In the genomic region with DNA sequence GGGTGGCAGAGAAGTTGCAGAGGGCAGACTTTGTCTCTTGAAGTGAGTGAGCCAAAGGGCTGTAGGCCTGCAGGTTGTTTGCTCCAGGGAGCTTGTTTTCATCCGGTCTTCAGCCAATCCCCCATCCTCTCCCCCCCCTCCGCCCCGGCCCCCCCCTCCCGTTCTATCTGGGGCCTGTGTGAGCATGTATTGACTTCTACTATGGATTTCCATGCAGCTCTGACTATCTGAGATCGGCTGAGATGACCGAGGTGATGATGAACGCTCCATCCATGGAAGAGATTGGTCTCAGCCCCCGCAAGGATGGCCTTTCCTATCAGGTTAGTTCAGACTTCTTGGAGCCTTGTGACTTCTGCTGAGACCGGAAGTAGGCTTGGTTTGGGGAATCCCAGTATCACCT, we compare ENCODE assay signal across 10 mouse cellular contexts. TPM values are rescaled to one million over a fixed set of nuclear protein-coding genes. Genes with fewer than 3 reads are reported as not detected.
DNase-seq lines count a peak whose midpoint lies in the region; ATAC-seq and TF ChIP-seq lines count a peak whose summit lies in the region.
"Had no signal": no experiment of that assay in that cellular context is flagged by ENCODE, and none has a peak within 500 bp of the region (broad histone marks: within the 10 kb centered on the region; RNA-seq: fewer than 3 reads in every experiment).

No protein-coding gene starts in this region.

- TF ChIP-seq CTCF in lung, adult 2 months (IDR thresholded peaks at IDR 0.05; ENCODE audit: insufficient read depth, low read length): no peak

- peaks cover 10% of the 10 kb centered on the region for H3K4me1 ChIP-seq in lung, adult 2 months (ENCODE audit: control insufficient read depth, insufficient read depth, low read length)
- peaks cover 68% of the 10 kb centered on the region for H3K4me1 ChIP-seq in forebrain, embryonic 16.5 days (replicated peaks; ENCODE audit: control insufficient read depth, insufficient read depth, low read length)
- H3K4me1 ChIP-seq in intestine, embryonic 15.5 days (replicated peaks): peaks cover 26% of the 10 kb centered on the region
- H3K4me1 ChIP-seq in neural tube, embryonic 14.5 days (ENCODE audit: control insufficient read depth, insufficient read depth, low read length): peaks cover 67% of the 10 kb centered on the region

- no peaks in the 10 kb centered on the region for H3K27me3 ChIP-seq in forebrain, embryonic 16.5 days (replicated peaks; ENCODE audit: control insufficient read depth, insufficient read depth, low read length)
- no peaks in the 10 kb centered on the region for H3K27me3 ChIP-seq in intestine, embryonic 15.5 days (replicated peaks)
- no peaks in the 10 kb centered on the region for H3K27me3 ChIP-seq in neural tube, embryonic 14.5 days (ENCODE audit: control insufficient read depth, insufficient read depth, low read length)

- peak overlapping the region; percentile 45 for H3K4me3 ChIP-seq in lung, adult 2 months (replicated peaks; ENCODE audit: extremely low read depth, low read depth, low read length)
- no peak overlapping the region for H3K4me3 ChIP-seq in forebrain, embryonic 16.5 days (replicated peaks; ENCODE audit: low read length)
- H3K4me3 ChIP-seq in intestine, embryonic 15.5 days (replicated peaks): peak overlapping the region; percentile 23; the same call in 1 of the 2 replicates
- H3K4me3 ChIP-seq in neural tube, embryonic 14.5 days (ENCODE audit: low read depth, low read length): peak overlapping the region; percentile 18

- no peaks in the 10 kb centered on the region for H3K9me3 ChIP-seq in forebrain, embryonic 16.5 days (ENCODE audit: control insufficient read depth, low read length)
- H3K9me3 ChIP-seq in intestine, embryonic 15.5 days: no peaks in the 10 kb centered on the region
- H3K9me3 ChIP-seq in neural tube, embryonic 14.5 days (ENCODE audit: control insufficient read depth, low read length): no peaks in the 10 kb centered on the region

- TF ChIP-seq POLR2A in lung, adult 2 months (IDR thresholded peaks at IDR 0.05; ENCODE audit: borderline replicate concordance, extremely low read depth, low read depth, low read length): no peak

- intact Hi-C loops in left cerebral cortex, postnatal 4 days (cut with DNase I): loop anchor here (10.0 kb wide), 1 partner anchor 184 kb away; a partner anchor contains a TSS

- WGBS in lung, adult 2 months: 47% methylated on average over 9 of the region's 9 CpGs
- WGBS in forebrain, embryonic 16.5 days: 57% methylated on average over 9 of the region's 9 CpGs
- 57% methylated on average over 9 of the region's 9 CpGs for WGBS in intestine, embryonic 15.5 days
- 55% methylated on average over 8 of the region's 9 CpGs for WGBS in neural tube, embryonic 14.5 days

- H3K9ac ChIP-seq in forebrain, embryonic 16.5 days (replicated peaks; ENCODE audit: low read depth, low read length): no peak overlapping the region
- peak overlapping the region; percentile 39; the same call in 1 of the 2 replicates for H3K9ac ChIP-seq in intestine, embryonic 15.5 days
- H3K9ac ChIP-seq in neural tube, embryonic 14.5 days (replicated peaks; ENCODE audit: low read depth, low read length): no peak overlapping the region

- H3K36me3 ChIP-seq in forebrain, embryonic 16.5 days (ENCODE audit: control insufficient read depth, insufficient read depth): no peaks in the 10 kb centered on the region
- peaks cover 7% of the 10 kb centered on the region; the same call in 1 of the 2 replicates for H3K36me3 ChIP-seq in intestine, embryonic 15.5 days
- peaks cover 4% of the 10 kb centered on the region; the same call in 1 of the 2 replicates for H3K36me3 ChIP-seq in neural tube, embryonic 14.5 days (ENCODE audit: control insufficient read depth, insufficient read depth, low read length)

- ATAC-seq in forebrain, embryonic 16.5 days: no peak
- no peak for ATAC-seq in intestine, embryonic 15.5 days
- no peak for ATAC-seq in neural tube, embryonic 14.5 days (ENCODE audit: low read depth)

- H3K27ac ChIP-seq in forebrain, embryonic 16.5 days (ENCODE audit: low read length): no peak overlapping the region
- no peak overlapping the region for H3K27ac ChIP-seq in intestine, embryonic 15.5 days
- no peak overlapping the region for H3K27ac ChIP-seq in neural tube, embryonic 14.5 days (ENCODE audit: low read depth, low read length)
- H3K27ac ChIP-seq: macrophage had no signal

- peak overlapping the region; percentile 44 for H3K4me2 ChIP-seq in forebrain, embryonic 16.5 days (ENCODE audit: low read length)
- peak overlapping the region; percentile 52 for H3K4me2 ChIP-seq in intestine, embryonic 15.5 days (replicated peaks)
- H3K4me2 ChIP-seq in neural tube, embryonic 14.5 days (ENCODE audit: low read depth, low read length): peak overlapping the region; percentile 39

- no peak for DNase-seq in lung, adult 2 months
- DNase-seq in lung, postnatal 25 days (ENCODE audit: low spot score): no peak
- no peak for DNase-seq in thymus, postnatal 14 days
- no peak for DNase-seq in yolk sac, embryonic 10.5 days (ENCODE audit: low spot score)
- no peak for DNase-seq in left cerebral cortex, postnatal 4 days
- DNase-seq: cerebellum, adult 11 months had no signal

RNA-seq across cellular contexts. Expression of a gene that starts 2.9 kb away (rescaled TPM):
- 151 and 253 TPM in 2 replicates for polyA plus RNA-seq in lung, adult 2 months (2012; rRNA removed)
- 4.3 TPM in 2 replicates for polyA plus RNA-seq in forebrain, embryonic 16.5 days (2015; fragmentation: Nextera tagmentation; extraction: Ambion mirVana)
- 5.2 and 6.1 TPM in 2 replicates for polyA plus RNA-seq in intestine, embryonic 15.5 days (2015; fragmentation: Nextera tagmentation; extraction: Ambion mirVana)
- polyA plus RNA-seq in neural tube, embryonic 14.5 days (2014; fragmentation: Nextera tagmentation; extraction: Ambion mirVana): 5.7 and 7.0 TPM in 2 replicates
- total RNA-seq in left cerebral cortex, postnatal 4 days (2021): 10 to 100 TPM; 54.3 to 54.9 TPM

Comparison
In these comparisons a context has a peak if more than half of its experiments do, and no peak if none do; other contexts are left out.
1. RNA of a gene that starts 2.9 kb away (polyA plus RNA-seq): 151 to 253 TPM in lung, adult 2 months; 5.7 to 7.0 TPM in neural tube, embryonic 14.5 days, 5.2 to 6.1 TPM in intestine, embryonic 15.5 days and 4.3 TPM in forebrain, embryonic 16.5 days; every median in the first group is over 10 times any median in the second.
2. Peak in every context shown above with its lines, with median percentiles within 50 percentile points of each other: H3K4me2 ChIP-seq.